Mouse (Mus musculus): Measurements from ENCODE around the gene Pdcl2. TPM values are rescaled to one million over a fixed set of nuclear protein-coding genes. Genes with fewer than 3 reads are reported as not detected.

Gene Pdcl2
- total and polyA plus RNA-seq, 3 experiments, result not detected

GRCm38 (mm10) chr5:76305616-76306015 is 25.3 kb downstream of the Pdcl2 start:
- Histone ChIP-seq H3K27me3 (ENCODE audit: insufficient read depth, low read length) (peaks cover 8% of the 10 kb centered on the region), H3K4me3 (ENCODE audit: low read depth, low read length) (no peak overlapping the region), H3K4me1 (ENCODE audit: insufficient read depth, low read depth, low read length) (peaks cover 14% of the 10 kb centered on the region), H3K9me3 (replicated peaks) (no peaks in the 10 kb centered on the region), H3K36me3 (replicated peaks) (peaks cover 5% of the 10 kb centered on the region)
- TF ChIP-seq GATA2 (IDR thresholded peaks at IDR 0.05; ENCODE audit: borderline replicate concordance, low read depth, low read length) (no peak), TAL1 (conservative IDR thresholded peaks at IDR 0.05; ENCODE audit: low read depth, low read length) (no peak)
- DNase-seq (ENCODE audit: low spot score), result no peak
- ATAC-seq (ENCODE audit: extremely low read depth, insufficient number of reproducible peaks, low FRiP score, poor library complexity, severe bottlenecking), result no peak

- H3K36me3 ChIP-seq (replicated peaks), result peaks cover 5% of the 10 kb centered on the region
- peak; percentile 83 for DNase-seq (ENCODE audit: low spot score)
- no peaks in the 10 kb centered on the region for H3K9me3 ChIP-seq (replicated peaks)
- ATAC-seq (ENCODE audit: extremely low read depth, insufficient number of reproducible peaks, low FRiP score, poor library complexity, severe bottlenecking), result no peak
- TF ChIP-seq GATA2 (IDR thresholded peaks at IDR 0.05; ENCODE audit: borderline replicate concordance, low read depth, low read length) (no peak), POLR2AphosphoS5 (IDR thresholded peaks at IDR 0.05; ENCODE audit: insufficient replicate concordance, low read depth, low read length) (no peak), GATA1 (IDR thresholded peaks at IDR 0.05; ENCODE audit: borderline replicate concordance, low read length) (no peak), TAL1 (conservative IDR thresholded peaks at IDR 0.05; ENCODE audit: low read depth, low read length) (no peak), CTCF (IDR thresholded peaks at IDR 0.05; ENCODE audit: low read depth, low read length) (no peak)
- H3K27me3 ChIP-seq (ENCODE audit: insufficient read depth, low read length), result peaks cover 3% of the 10 kb centered on the region; the same call in 1 of the 2 replicates
- H3K4me1 ChIP-seq (ENCODE audit: insufficient read depth, low read depth, low read length), result peaks cover 14% of the 10 kb centered on the region
- H3K4me3 ChIP-seq (ENCODE audit: low read depth, low read length), result peak within 1 kb of the TSS; percentile 92
Measured at GRCm38 (mm10) chr5:76304452-76305341, 26.3 kb downstream of the Pdcl2 start, which contains the start of gene Clock. TSS of gene Clock (minus strand) at chr5:76304792.

GRCm38 (mm10) chr5:76303745-76304451 is 27.1 kb downstream of the Pdcl2 start:
- TF ChIP-seq CTCF (IDR thresholded peaks at IDR 0.05; ENCODE audit: low read depth, low read length) (no peak), TAL1 (conservative IDR thresholded peaks at IDR 0.05; ENCODE audit: low read depth, low read length) (no peak), GATA2 (IDR thresholded peaks at IDR 0.05; ENCODE audit: borderline replicate concordance, low read depth, low read length) (no peak), POLR2AphosphoS5 (IDR thresholded peaks at IDR 0.05; ENCODE audit: insufficient replicate concordance, low read depth, low read length) (no peak), GATA1 (IDR thresholded peaks at IDR 0.05; ENCODE audit: borderline replicate concordance, low read length) (no peak)
- Histone ChIP-seq H3K27me3 (ENCODE audit: insufficient read depth, low read length) (no peaks in the 10 kb centered on the region), H3K4me1 (ENCODE audit: insufficient read depth, low read depth, low read length) (peaks cover 14% of the 10 kb centered on the region), H3K9me3 (replicated peaks) (no peaks in the 10 kb centered on the region), H3K4me3 (ENCODE audit: low read depth, low read length) (peak overlapping the region; percentile 92), H3K36me3 (replicated peaks) (peaks cover 7% of the 10 kb centered on the region)
- DNase-seq (ENCODE audit: low spot score) (peak; percentile 78), ATAC-seq (ENCODE audit: extremely low read depth, insufficient number of reproducible peaks, low FRiP score, poor library complexity, severe bottlenecking) (peak; percentile 25; the same call in 1 of the 2 replicates)

GRCm38 (mm10) chr5:76303379-76303744 is 27.6 kb downstream of the Pdcl2 start:
- DNase-seq (ENCODE audit: low spot score) (peak; percentile 3), ATAC-seq (ENCODE audit: extremely low read depth, insufficient number of reproducible peaks, low FRiP score, poor library complexity, severe bottlenecking) (no peak)
- Histone ChIP-seq H3K27me3 (ENCODE audit: insufficient read depth, low read length) (no peaks in the 10 kb centered on the region), H3K36me3 (replicated peaks) (peaks cover 7% of the 10 kb centered on the region), H3K4me3 (ENCODE audit: low read depth, low read length) (peak overlapping the region; percentile 92), H3K4me1 (ENCODE audit: insufficient read depth, low read depth, low read length) (peaks cover 14% of the 10 kb centered on the region), H3K9me3 (replicated peaks) (no peaks in the 10 kb centered on the region)
- TF ChIP-seq POLR2AphosphoS5 (IDR thresholded peaks at IDR 0.05; ENCODE audit: insufficient replicate concordance, low read depth, low read length) (no peak), TAL1 (conservative IDR thresholded peaks at IDR 0.05; ENCODE audit: low read depth, low read length) (no peak), GATA2 (IDR thresholded peaks at IDR 0.05; ENCODE audit: borderline replicate concordance, low read depth, low read length) (no peak), GATA1 (IDR thresholded peaks at IDR 0.05; ENCODE audit: borderline replicate concordance, low read length) (no peak), CTCF (IDR thresholded peaks at IDR 0.05; ENCODE audit: low read depth, low read length) (no peak)

GRCm38 (mm10) chr5:76302009-76302408 is 28.9 kb downstream of the Pdcl2 start:
- DNase-seq (ENCODE audit: low spot score) (no peak), ATAC-seq (ENCODE audit: extremely low read depth, insufficient number of reproducible peaks, low FRiP score, poor library complexity, severe bottlenecking) (no peak)
- TF ChIP-seq GATA2 (IDR thresholded peaks at IDR 0.05; ENCODE audit: borderline replicate concordance, low read depth, low read length), result no peak
- TF ChIP-seq POLR2AphosphoS5 (IDR thresholded peaks at IDR 0.05; ENCODE audit: insufficient replicate concordance, low read depth, low read length), result no peak
- no peak for TF ChIP-seq CTCF (IDR thresholded peaks at IDR 0.05; ENCODE audit: low read depth, low read length)
- no peak for TF ChIP-seq TAL1 (conservative IDR thresholded peaks at IDR 0.05; ENCODE audit: low read depth, low read length)
- no peak for TF ChIP-seq GATA1 (IDR thresholded peaks at IDR 0.05; ENCODE audit: borderline replicate concordance, low read length)
- Histone ChIP-seq H3K36me3 (replicated peaks) (peaks cover 10% of the 10 kb centered on the region), H3K4me1 (ENCODE audit: insufficient read depth, low read depth, low read length) (peaks cover 14% of the 10 kb centered on the region), H3K9me3 (replicated peaks) (no peaks in the 10 kb centered on the region), H3K4me3 (ENCODE audit: low read depth, low read length) (no peak overlapping the region), H3K27me3 (ENCODE audit: insufficient read depth, low read length) (no peaks in the 10 kb centered on the region)

GRCm38 (mm10) chr5:76289234-76289691 is 41.7 kb downstream of the Pdcl2 start:
- no peak for ATAC-seq (ENCODE audit: extremely low read depth, insufficient number of reproducible peaks, low FRiP score, poor library complexity, severe bottlenecking)
- Histone ChIP-seq H3K4me3 (ENCODE audit: low read depth, low read length) (no peak overlapping the region), H3K27me3 (ENCODE audit: insufficient read depth, low read length) (no peaks in the 10 kb centered on the region), H3K9me3 (replicated peaks) (no peaks in the 10 kb centered on the region), H3K4me1 (ENCODE audit: insufficient read depth, low read depth, low read length) (peaks cover 16% of the 10 kb centered on the region; the same call in 1 of the 2 replicates), H3K36me3 (replicated peaks) (peaks cover 21% of the 10 kb centered on the region)
- no peak for TF ChIP-seq GATA1 (IDR thresholded peaks at IDR 0.05; ENCODE audit: borderline replicate concordance, low read length)
- TF ChIP-seq GATA2 (IDR thresholded peaks at IDR 0.05; ENCODE audit: borderline replicate concordance, low read depth, low read length), result no peak
- TF ChIP-seq POLR2AphosphoS5 (IDR thresholded peaks at IDR 0.05; ENCODE audit: insufficient replicate concordance, low read depth, low read length), result no peak
- TF ChIP-seq TAL1 (conservative IDR thresholded peaks at IDR 0.05; ENCODE audit: low read depth, low read length), result no peak
- no peak for TF ChIP-seq CTCF (IDR thresholded peaks at IDR 0.05; ENCODE audit: low read depth, low read length)
- DNase-seq (ENCODE audit: low spot score), result no peak
